Mouse (Mus musculus): ENCODE data around the gene Ms4a4c. TPM values are rescaled to one million over a fixed set of nuclear protein-coding genes. Genes with fewer than 3 reads are reported as not detected.

Gene Ms4a4c
- 0.05 TPM in 1 of 2 replicates, not detected in the other for polyA plus RNA-seq (2012; rRNA removed; ENCODE audit: low replicate concordance)

GRCm38 (mm10) chr19:11404527-11404926 lies at the start of gene Ms4a4c:
Gene Ms4a4c (plus strand): TSS chr19:11404770.

DNA sequence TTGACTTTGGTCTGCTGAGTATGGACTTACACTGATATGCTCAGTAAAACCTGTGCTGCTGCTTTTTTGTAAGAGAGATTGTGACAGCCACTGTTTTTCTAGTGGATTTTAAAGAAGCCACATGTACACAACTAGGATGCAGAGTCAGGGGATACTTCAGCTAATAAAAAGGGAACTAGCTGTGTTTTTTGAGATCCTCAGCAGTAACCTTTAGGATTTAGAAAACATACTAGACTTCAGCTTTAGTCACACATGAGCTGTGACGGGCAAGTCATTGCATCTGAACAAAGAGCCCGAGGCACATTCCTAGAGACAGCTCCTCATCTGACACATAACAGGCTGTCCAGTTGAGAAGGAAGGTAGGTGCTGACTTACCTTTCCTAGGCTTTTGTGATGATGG lies 29.3 kb upstream of the Ms4a4c start, which contains the start of gene Ms4a4a:
Gene Ms4a4a (plus strand): TSS at position 251 of the 400 bp plus-strand sequence.

DNA sequence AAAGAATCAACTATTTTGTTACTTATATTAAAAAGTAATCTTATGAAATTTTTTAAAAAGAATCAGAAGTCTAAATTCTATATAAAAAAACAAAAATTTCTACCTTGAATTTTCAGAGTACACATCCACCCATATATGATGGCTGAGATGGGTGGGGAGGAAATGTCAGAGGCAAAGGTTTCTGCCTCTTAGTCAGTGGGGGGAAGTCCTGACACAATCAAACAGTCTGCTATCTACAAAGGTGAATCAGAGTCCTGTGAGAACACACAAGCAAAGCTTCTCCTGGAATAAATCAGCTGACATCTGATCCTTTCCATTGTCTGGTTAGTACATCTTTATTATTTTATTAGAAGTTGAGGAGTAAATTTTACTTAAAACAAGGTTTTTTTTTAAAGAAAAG lies 38.8 kb downstream of the Ms4a4c start, which contains the start of gene Ms4a4b:
Gene Ms4a4b (plus strand): TSS at position 216 of the 400 bp plus-strand sequence.

GRCm38 (mm10) chr19:11469215-11469614 lies 64.6 kb downstream of the Ms4a4c start, which contains the start of gene Ms4a6c:
Gene Ms4a6c (plus strand): TSS chr19:11469366.

Other genes starting within 250 kb of the Ms4a4c start
- gene 1700025F22Rik, start 239.4 kb upstream of the Ms4a4c start, polyA plus RNA-seq (2012; rRNA removed; ENCODE audit: low replicate concordance): not detected in 2 replicates
- gene Ms4a13, start 208.0 kb upstream of the Ms4a4c start, polyA plus RNA-seq (2012; rRNA removed; ENCODE audit: low replicate concordance): not detected in 2 replicates
- gene Ms4a12, start 172.3 kb upstream of the Ms4a4c start, polyA plus RNA-seq (2012; rRNA removed; ENCODE audit: low replicate concordance): 6.5 and 10.0 TPM in 2 replicates
- gene Ms4a1, start 138.5 kb upstream of the Ms4a4c start, polyA plus RNA-seq (2012; rRNA removed; ENCODE audit: low replicate concordance): 0.12 TPM in 1 of 2 replicates, not detected in the other
- gene Ms4a5, start 120.9 kb upstream of the Ms4a4c start, polyA plus RNA-seq (2012; rRNA removed; ENCODE audit: low replicate concordance): not detected in 2 replicates
- 0.14 TPM in 1 of 2 replicates, not detected in the other for gene Ms4a14, start 90.3 kb upstream of the Ms4a4c start, polyA plus RNA-seq (2012; rRNA removed; ENCODE audit: low replicate concordance)
- 0.34 and 0.76 TPM in 2 replicates for gene Ms4a7, start 68.6 kb upstream of the Ms4a4c start, polyA plus RNA-seq (2012; rRNA removed; ENCODE audit: low replicate concordance)
- 0.51 TPM in 1 of 2 replicates, not detected in the other for gene Ms4a4a, start 29.2 kb upstream of the Ms4a4c start, polyA plus RNA-seq (2012; rRNA removed; ENCODE audit: low replicate concordance)
- 0.87 and 1.2 TPM in 2 replicates for gene Ms4a4b, start 38.8 kb downstream of the Ms4a4c start, polyA plus RNA-seq (2012; rRNA removed; ENCODE audit: low replicate concordance)
- gene Ms4a6c, start 64.6 kb downstream of the Ms4a4c start, polyA plus RNA-seq (2012; rRNA removed; ENCODE audit: low replicate concordance): 0.33 and 0.56 TPM in 2 replicates
- 0.21 TPM in 1 of 2 replicates, not detected in the other for gene Gm8369, start 81.2 kb downstream of the Ms4a4c start, polyA plus RNA-seq (2012; rRNA removed; ENCODE audit: low replicate concordance)
- 0.58 and 1.4 TPM in 2 replicates for gene Ms4a6b, start 111.7 kb downstream of the Ms4a4c start, polyA plus RNA-seq (2012; rRNA removed; ENCODE audit: low replicate concordance)
- gene Ms4a4d, start 132.0 kb downstream of the Ms4a4c start, polyA plus RNA-seq (2012; rRNA removed; ENCODE audit: low replicate concordance): 5.7 and 15.9 TPM in 2 replicates
- gene Ms4a6d, start 200.1 kb downstream of the Ms4a4c start, polyA plus RNA-seq (2012; rRNA removed; ENCODE audit: low replicate concordance): 0.56 and 2.3 TPM in 2 replicates
- gene Ms4a2, start 218.9 kb downstream of the Ms4a4c start, polyA plus RNA-seq (2012; rRNA removed; ENCODE audit: low replicate concordance): not detected in 2 replicates
- not detected in 2 replicates for gene Ms4a3, start 236.1 kb downstream of the Ms4a4c start, polyA plus RNA-seq (2012; rRNA removed; ENCODE audit: low replicate concordance)

Data from duodenum, adult 2 months (tissue).